Mouse (Mus musculus) bone marrow, adult 2 months (tissue): ENCODE data around the gene S1pr4. TPM values are rescaled to one million over a fixed set of nuclear protein-coding genes. Genes with fewer than 3 reads are reported as not detected.

Experiments
- H3K27ac ChIP-seq: fragments of 200-500 bp; 2 replicates; pipeline ENCODE4 v1.5.1; 2012; ENCODE audit warnings: low read depth, mild to moderate bottlenecking, control low read depth, inconsistent platforms, low read length; ENCODE audit not compliant: control insufficient read depth, poor library complexity, insufficient read depth
- H3K4me1 ChIP-seq: fragments of 200-500 bp; 2 replicates; pipeline ENCODE4 v1.6.1; 2011; ENCODE audit warnings: low read length; ENCODE audit not compliant: control insufficient read depth, insufficient read depth
- H3K4me3 ChIP-seq: fragments of 200-500 bp; replicated peaks from 2 replicates; pipeline ENCODE3; 2011; ENCODE audit warnings: mild to moderate bottlenecking, low read depth, low read length, control low read depth; ENCODE audit not compliant: control insufficient read depth
- CTCF ChIP-seq: fragments of 200-500 bp; IDR thresholded peaks from 2 replicates; pipeline ENCODE4 v1.5.1; 2011; ENCODE audit warnings: low read length, control low read depth; ENCODE audit not compliant: control insufficient read depth, insufficient read depth
- POLR2A ChIP-seq: fragments of 200-500 bp; IDR thresholded peaks from 2 replicates; pipeline ENCODE4 v1.6.1; 2011; ENCODE audit warnings: low read depth, mild to moderate bottlenecking, control low read depth, low read length, borderline replicate concordance; ENCODE audit not compliant: control insufficient read depth
- WGBS: fragments of 180-500 bp; shearing (Covaris S2); methylation state at CpG from one replicate; pipeline ENCODE4 v1.1.7; 2018; 5-methylcytosine and 5-hydroxymethylcytosine counted together
- polyA plus RNA-seq: library from polyadenylated mRNA; stranded (reverse); fragments of >200 nt; gene quantifications from 2 replicates; pipeline ENCODE4 v1.2.4, GENCODE M21; 2011; ENCODE audit warnings: low replicate concordance; ENCODE audit not compliant: missing spikeins, insufficient read depth, insufficient read length

Gene S1pr4
- polyA plus RNA-seq, 1 experiment: 15.8 TPM

GRCm38 (mm10) chr10:81484441-81485059 is 15.4 kb downstream of the S1pr4 start:
- no peak overlapping the region for H3K4me3 ChIP-seq
- no peak overlapping the region for H3K27ac ChIP-seq
- peaks cover 2% of the 10 kb centered on the region for H3K4me1 ChIP-seq
- TF ChIP-seq POLR2A: no peak
- no peak for TF ChIP-seq CTCF
- 59% methylated on average over 6 of the region's 6 CpGs for WGBS

- no peak overlapping the region for H3K27ac ChIP-seq
- H3K4me1 ChIP-seq: peaks cover 2% of the 10 kb centered on the region
- WGBS: 11% methylated on average over 9 of the region's 9 CpGs
- TF ChIP-seq CTCF: peak; percentile 60
- TF ChIP-seq POLR2A: no peak
- no peak overlapping the region for H3K4me3 ChIP-seq
Measured at GRCm38 (mm10) chr10:81483983-81484382, 15.9 kb downstream of the S1pr4 start.

- Histone ChIP-seq H3K27ac (no peak within 1 kb of the TSS), H3K4me1 (peaks cover 2% of the 10 kb centered on the region), H3K4me3 (no peak within 1 kb of the TSS)
- WGBS: under 1% methylated on average over 36 of the region's 36 CpGs
- TF ChIP-seq POLR2A (no peak), CTCF (peak; percentile 59)
Measured at GRCm38 (mm10) chr10:81482533-81482889, 17.4 kb downstream of the S1pr4 start, which contains the start of gene Celf5. Celf5 (minus strand) TSS chr10:81482709.

- 9% methylated on average over 35 of the region's 35 CpGs for WGBS
- Histone ChIP-seq H3K4me3 (no peak overlapping the region), H3K4me1 (peaks cover 2% of the 10 kb centered on the region), H3K27ac (no peak overlapping the region)
- TF ChIP-seq CTCF (no peak), POLR2A (no peak)
Measured at GRCm38 (mm10) chr10:81481605-81482532, 18.1 kb downstream of the S1pr4 start.

- 67% methylated on average over 10 of the region's 10 CpGs for WGBS
Measured at GRCm38 (mm10) chr10:81474461-81474860, 25.5 kb downstream of the S1pr4 start.

GRCm38 (mm10) chr10:81473003-81473451 is 26.9 kb downstream of the S1pr4 start:
- Histone ChIP-seq H3K4me3 (no peak overlapping the region), H3K4me1 (no peaks in the 10 kb centered on the region), H3K27ac (no peak overlapping the region)
- WGBS: 2% methylated on average over 22 of the region's 22 CpGs
- no peak for TF ChIP-seq POLR2A
- TF ChIP-seq CTCF: no peak

More at GRCm38 (mm10) chr10:81474461-81474860, 25.5 kb downstream of the S1pr4 start:
- Histone ChIP-seq H3K27ac (no peak overlapping the region), H3K4me1 (no peaks in the 10 kb centered on the region), H3K4me3 (no peak overlapping the region)
- TF ChIP-seq POLR2A (no peak), CTCF (no peak)

GRCm38 (mm10) chr10:81472403-81473002 is 27.4 kb downstream of the S1pr4 start:
- TF ChIP-seq CTCF (no peak), POLR2A (no peak)
- Histone ChIP-seq H3K4me1 (no peaks in the 10 kb centered on the region), H3K27ac (no peak overlapping the region), H3K4me3 (no peak overlapping the region)
- 6% methylated on average over 15 of the region's 18 CpGs for WGBS

GRCm38 (mm10) chr10:81470454-81470853 is 29.5 kb downstream of the S1pr4 start:
- Histone ChIP-seq H3K27ac (no peak overlapping the region), H3K4me3 (no peak overlapping the region), H3K4me1 (no peaks in the 10 kb centered on the region)
- 24% methylated on average over 18 of the region's 18 CpGs for WGBS
- TF ChIP-seq POLR2A (no peak), CTCF (no peak)
